Mouse (Mus musculus): ENCODE measurements at regions not wholly inside any gene's neighbourhood (a gene's known extent, or its start where the extent isn't known, plus 50 kb on each side); places are given as distances from the start of the nearest gene placed in this dataset.

- in situ Hi-C loops (cut with MboI; ENCODE audit: low pct_ligation_motif_present, low pct_unique_long_range_greater_than_20kb, low sequenced_read_pairs) = no loop called here
- dilution Hi-C loops (cut with MboI; ENCODE audit: extremely low pct_ligation_motif_present, extremely low pct_unique_long_range_greater_than_20kb, low sequenced_read_pairs) = no loop called here
- DNase-seq (ENCODE audit: extremely low read depth) = no peak
Observed at GRCm38 (mm10) chr5:97301621-97302020, 90.6 kb downstream of the Naa11 start.

GRCm38 (mm10) chr5:97300861-97301260 lies 91.3 kb downstream of the Naa11 start:
- no peak overlapping the region for H3K9ac ChIP-seq (ENCODE audit: insufficient read depth, low read depth)
- no peaks in the 10 kb centered on the region for H3K9me3 ChIP-seq (replicated peaks; ENCODE audit: low read length)
- no peak overlapping the region for H3K27ac ChIP-seq (ENCODE audit: insufficient read depth, low read depth)
- in situ Hi-C loops (cut with MboI; ENCODE audit: low pct_ligation_motif_present, low pct_unique_long_range_greater_than_20kb, low sequenced_read_pairs) (no loop called here), dilution Hi-C loops (cut with MboI; ENCODE audit: extremely low pct_ligation_motif_present, extremely low pct_unique_long_range_greater_than_20kb, low sequenced_read_pairs) (no loop called here)
- no peaks in the 10 kb centered on the region for H3K4me1 ChIP-seq (ENCODE audit: control insufficient read depth in 1 of 2, insufficient read depth in 2 of 2)
- H3K79me2 ChIP-seq (replicated peaks; ENCODE audit: control insufficient read depth, extremely low read depth, insufficient read depth, poor library complexity, severe bottlenecking) = no peaks in the 10 kb centered on the region
- DNase-seq (ENCODE audit: extremely low read depth) = no peak
- H3K36me3 ChIP-seq (replicated peaks in 1 of 2; ENCODE audit: control insufficient read depth in 1 of 2, insufficient read depth in 1 of 2, low read length in 1 of 2) = no peaks in the 10 kb centered on the region
- H3K27me3 ChIP-seq (replicated peaks) = no peaks in the 10 kb centered on the region
- no peak overlapping the region for H3K4me3 ChIP-seq (replicated peaks in 1 of 3; ENCODE audit: low read depth in 2 of 3, low read length in 2 of 3, poor library complexity in 1 of 3)
- TF ChIP-seq PAX5 (IDR thresholded peaks at IDR 0.05; ENCODE audit: low read length) (no peak), POLR2A (IDR thresholded peaks at IDR 0.05; ENCODE audit: low read depth, low read length) (no peak), MXI1 (IDR thresholded peaks at IDR 0.05; ENCODE audit: low read depth, low read length) (no peak)
- no peak overlapping the region for H3K4me2 ChIP-seq (ENCODE audit: insufficient read depth, low read depth, poor library complexity, severe bottlenecking)

More at GRCm38 (mm10) chr5:97301621-97302020, 90.6 kb downstream of the Naa11 start:
- Histone ChIP-seq H3K79me2 (replicated peaks; ENCODE audit: control insufficient read depth, extremely low read depth, insufficient read depth, poor library complexity, severe bottlenecking) (no peaks in the 10 kb centered on the region), H3K4me1 (ENCODE audit: control insufficient read depth in 1 of 2, insufficient read depth in 2 of 2) (peaks cover 0 to 5% of the 10 kb centered on the region in 2 experiments; a peak in 1 of 4 replicates), H3K4me2 (ENCODE audit: insufficient read depth, low read depth, poor library complexity, severe bottlenecking) (no peak overlapping the region), H3K27ac (ENCODE audit: insufficient read depth, low read depth) (no peak overlapping the region), H3K9me3 (replicated peaks; ENCODE audit: low read length) (no peaks in the 10 kb centered on the region), H3K27me3 (replicated peaks) (no peaks in the 10 kb centered on the region), H3K9ac (ENCODE audit: insufficient read depth, low read depth) (no peak overlapping the region), H3K4me3 (replicated peaks in 1 of 3; ENCODE audit: low read depth in 2 of 3, low read length in 2 of 3, poor library complexity in 1 of 3) (no peak overlapping the region), H3K36me3 (replicated peaks in 1 of 2; ENCODE audit: control insufficient read depth in 1 of 2, insufficient read depth in 1 of 2, low read length in 1 of 2) (no peaks in the 10 kb centered on the region)
- TF ChIP-seq ETS1 (conservative IDR thresholded peaks at IDR 0.05; ENCODE audit: low read depth, low read length) = no peak
- TF ChIP-seq EP300 (IDR thresholded peaks at IDR 0.05; ENCODE audit: low read length) = no peak
- TF ChIP-seq ZKSCAN1 (IDR thresholded peaks at IDR 0.05; ENCODE audit: borderline replicate concordance, low read depth, low read length) = no peak
- TF ChIP-seq POLR2AphosphoS2 (IDR thresholded peaks at IDR 0.05; ENCODE audit: low read depth, low read length) = no peak
- no peak for TF ChIP-seq ZNF384 (IDR thresholded peaks at IDR 0.05; ENCODE audit: low read depth, low read length)
- no peak for TF ChIP-seq ZMIZ1 (IDR thresholded peaks at IDR 0.05; ENCODE audit: low read depth, low read length)

GRCm38 (mm10) chr5:97300114-97300840 lies 91.9 kb downstream of the Naa11 start:
- no peaks in the 10 kb centered on the region for H3K27me3 ChIP-seq (replicated peaks)
- H3K4me3 ChIP-seq (replicated peaks in 1 of 3; ENCODE audit: low read depth in 2 of 3, low read length in 2 of 3, poor library complexity in 1 of 3) = no peak overlapping the region
- no peak for DNase-seq (ENCODE audit: extremely low read depth)
- H3K9me3 ChIP-seq (replicated peaks; ENCODE audit: low read length) = no peaks in the 10 kb centered on the region
- H3K27ac ChIP-seq (ENCODE audit: insufficient read depth, low read depth) = no peak overlapping the region
- in situ Hi-C loops (cut with MboI; ENCODE audit: low pct_ligation_motif_present, low pct_unique_long_range_greater_than_20kb, low sequenced_read_pairs) = no loop called here
- H3K79me2 ChIP-seq (replicated peaks; ENCODE audit: control insufficient read depth, extremely low read depth, insufficient read depth, poor library complexity, severe bottlenecking) = no peaks in the 10 kb centered on the region
- no peaks in the 10 kb centered on the region for H3K4me1 ChIP-seq (ENCODE audit: control insufficient read depth in 1 of 2, insufficient read depth in 2 of 2)
- TF ChIP-seq USF2 (conservative IDR thresholded peaks at IDR 0.05; ENCODE audit: low read depth, low read length) = no peak
- TF ChIP-seq PAX5 (IDR thresholded peaks at IDR 0.05; ENCODE audit: low read length) = no peak
- no peak for TF ChIP-seq CHD1 (IDR thresholded peaks at IDR 0.05; ENCODE audit: low read depth, low read length)
- TF ChIP-seq MAX (IDR thresholded peaks at IDR 0.05; ENCODE audit: low read length) = no peak
- no peak for TF ChIP-seq RCOR1 (conservative IDR thresholded peaks at IDR 0.05; ENCODE audit: low read depth, low read length)
- TF ChIP-seq GABPA (IDR thresholded peaks at IDR 0.05; ENCODE audit: insufficient replicate concordance, low read depth, low read length) = no peak
- dilution Hi-C loops (cut with MboI; ENCODE audit: extremely low pct_ligation_motif_present, extremely low pct_unique_long_range_greater_than_20kb, low sequenced_read_pairs) = no loop called here
- no peak overlapping the region for H3K4me2 ChIP-seq (ENCODE audit: insufficient read depth, low read depth, poor library complexity, severe bottlenecking)
- H3K36me3 ChIP-seq (replicated peaks in 1 of 2; ENCODE audit: control insufficient read depth in 1 of 2, insufficient read depth in 1 of 2, low read length in 1 of 2) = no peaks in the 10 kb centered on the region
- H3K9ac ChIP-seq (ENCODE audit: insufficient read depth, low read depth) = no peak overlapping the region
